Mouse (Mus musculus): Measurements from ENCODE around the gene Lipc. TPM values are rescaled to one million over a fixed set of nuclear protein-coding genes. Genes with fewer than 3 reads are reported as not detected.
"Not testable (repeated sequence)": the region's sequence is repeated elsewhere in the genome, so short reads cannot be mapped to it uniquely, and the experiment has no call there.

Lipc gene
- polyA plus RNA-seq, 1 experiment from 2014 or later, result not detected

DNA sequence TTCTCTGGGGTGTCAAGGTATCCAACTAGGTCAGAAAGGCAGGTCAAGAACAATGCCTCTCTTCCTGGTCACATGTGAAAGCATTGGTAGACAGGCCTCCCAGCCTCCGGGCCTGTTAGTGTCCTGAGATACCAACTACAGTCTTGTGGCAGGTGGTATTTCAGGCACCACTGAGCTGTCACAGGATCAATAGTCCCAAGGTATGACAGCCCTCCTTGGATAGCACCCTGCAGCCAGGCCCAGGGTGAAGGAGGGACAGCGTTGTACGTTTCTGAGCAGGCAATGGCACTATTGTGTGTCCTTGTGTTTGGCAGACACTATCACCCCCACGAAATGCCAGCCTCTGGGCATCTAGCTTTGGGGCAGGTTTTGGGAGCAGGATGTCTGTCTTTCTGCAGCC is 77.0 kb downstream of the Lipc start:
- Histone ChIP-seq H3K4me1 (no peaks in the 10 kb centered on the region), H3K4me2 (replicated peaks) (no peak overlapping the region), H3K36me3 (no peaks in the 10 kb centered on the region), H3K27ac (no peak overlapping the region), H3K9me3 (no peaks in the 10 kb centered on the region), H3K9ac (no peak overlapping the region), H3K27me3 (replicated peaks) (no peaks in the 10 kb centered on the region), H3K4me3 (no peak overlapping the region)
- no peak for ATAC-seq (ENCODE audit: low FRiP score, low read depth)
- WGBS, result 88% methylated on average over 4 of the region's 4 CpGs

- H3K9me3 ChIP-seq, result no peaks in the 10 kb centered on the region
- WGBS, result 92% methylated on average over 8 of the region's 8 CpGs
- ATAC-seq (ENCODE audit: low FRiP score, low read depth), result no peak
- H3K4me1 ChIP-seq, result no peaks in the 10 kb centered on the region
- H3K4me3 ChIP-seq, result no peak overlapping the region
- no peak overlapping the region for H3K27ac ChIP-seq
- H3K9ac ChIP-seq, result no peak overlapping the region
- H3K4me2 ChIP-seq (replicated peaks), result no peak overlapping the region
- no peaks in the 10 kb centered on the region for H3K27me3 ChIP-seq (replicated peaks)
- no peaks in the 10 kb centered on the region for H3K36me3 ChIP-seq
Observed at GRCm38 (mm10) chr9:70872675-70873074, 79.4 kb downstream of the Lipc start.

DNA sequence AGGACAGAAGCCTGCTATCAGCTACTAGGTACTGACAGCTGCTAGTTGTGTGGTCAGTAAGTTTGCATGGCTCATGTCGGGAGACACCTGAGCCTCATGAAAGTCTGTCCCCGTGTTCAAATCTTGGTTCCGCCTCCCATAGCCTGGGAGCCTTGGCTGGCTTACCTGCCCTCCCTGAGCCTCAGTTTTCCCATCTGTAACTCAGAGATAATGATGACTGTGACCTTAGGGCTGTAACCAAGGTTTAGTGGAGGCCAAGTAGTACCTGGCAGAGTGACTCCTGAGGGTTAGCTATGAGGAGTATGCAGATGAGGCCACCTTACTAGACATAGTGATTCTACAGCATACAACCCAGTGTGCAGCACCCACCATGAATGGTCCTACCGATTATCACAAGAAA is 81.7 kb downstream of the Lipc start:
- Histone ChIP-seq H3K9ac (no peak overlapping the region), H3K27me3 (replicated peaks) (no peaks in the 10 kb centered on the region), H3K36me3 (no peaks in the 10 kb centered on the region), H3K4me3 (no peak overlapping the region), H3K4me1 (no peaks in the 10 kb centered on the region), H3K4me2 (replicated peaks) (no peak overlapping the region), H3K27ac (no peak overlapping the region), H3K9me3 (no peaks in the 10 kb centered on the region)
- 90% methylated on average over 4 of the region's 4 CpGs for WGBS
- ATAC-seq (ENCODE audit: low FRiP score, low read depth), result no peak

GRCm38 (mm10) chr9:70869169-70869873 is 82.7 kb downstream of the Lipc start:
- Histone ChIP-seq H3K36me3 (no peaks in the 10 kb centered on the region), H3K4me3 (no peak overlapping the region), H3K27ac (no peak overlapping the region), H3K9ac (no peak overlapping the region), H3K4me2 (replicated peaks) (no peak overlapping the region), H3K9me3 (no peaks in the 10 kb centered on the region), H3K27me3 (replicated peaks) (no peaks in the 10 kb centered on the region), H3K4me1 (no peaks in the 10 kb centered on the region; the same call in 1 of the 2 replicates)
- WGBS, result 80% methylated on average over 5 of the region's 5 CpGs
- ATAC-seq (ENCODE audit: low FRiP score, low read depth), result no peak

DNA sequence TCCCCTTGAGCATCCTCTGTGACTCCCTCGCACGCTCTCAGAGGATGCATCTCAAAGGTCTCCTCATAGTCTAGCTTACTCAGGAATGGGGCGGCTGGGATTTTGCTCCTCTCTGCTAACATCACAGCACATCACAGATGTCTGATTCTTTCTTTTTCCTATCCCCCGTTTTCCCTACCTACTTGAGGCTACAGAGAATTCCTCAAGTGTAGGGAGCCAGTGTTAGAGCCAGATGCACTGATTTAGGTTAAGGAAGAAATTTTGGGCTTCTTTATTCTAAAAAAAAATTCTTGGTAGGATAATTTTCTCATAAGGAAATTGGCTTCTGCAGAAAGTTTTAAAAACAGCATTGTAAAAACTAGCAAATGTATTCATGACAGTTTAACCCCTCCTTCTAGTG is 84.6 kb downstream of the Lipc start:
- no peaks in the 10 kb centered on the region for H3K27me3 ChIP-seq (replicated peaks)
- no peak overlapping the region for H3K9ac ChIP-seq
- no peak overlapping the region for H3K27ac ChIP-seq
- no peak overlapping the region for H3K4me2 ChIP-seq (replicated peaks)
- H3K4me1 ChIP-seq, result peaks cover 14% of the 10 kb centered on the region
- WGBS, result 91% methylated on average over 4 of the region's 4 CpGs
- no peaks in the 10 kb centered on the region for H3K9me3 ChIP-seq
- no peak for ATAC-seq (ENCODE audit: low FRiP score, low read depth)
- H3K4me3 ChIP-seq, result no peak overlapping the region
- no peaks in the 10 kb centered on the region for H3K36me3 ChIP-seq

- 0 out of 2 replicates have a peak, but pooled peaks have one; percentile 37 for ATAC-seq (ENCODE audit: low FRiP score, low read depth)
- H3K4me2 ChIP-seq (replicated peaks), result no peak overlapping the region
- peaks cover 14% of the 10 kb centered on the region for H3K4me1 ChIP-seq
- H3K27me3 ChIP-seq (replicated peaks), result no peaks in the 10 kb centered on the region
- H3K9me3 ChIP-seq, result no peaks in the 10 kb centered on the region
- H3K36me3 ChIP-seq, result no peaks in the 10 kb centered on the region
- H3K4me3 ChIP-seq, result no peak overlapping the region
- 17% methylated on average over 8 of the region's 8 CpGs for WGBS
- H3K27ac ChIP-seq, result peak overlapping the region; percentile 1; the same call in 1 of the 2 replicates
- no peak overlapping the region for H3K9ac ChIP-seq
Observed at GRCm38 (mm10) chr9:70864039-70864438, 88.0 kb downstream of the Lipc start.

- 2% methylated on average over 8 of the region's 8 CpGs for WGBS
- Histone ChIP-seq H3K27me3 (replicated peaks) (no peaks in the 10 kb centered on the region), H3K4me2 (replicated peaks) (peak overlapping the region; percentile 20; the same call in 1 of the 2 replicates), H3K9me3 (no peaks in the 10 kb centered on the region), H3K4me3 (no peak overlapping the region), H3K9ac (no peak overlapping the region), H3K36me3 (no peaks in the 10 kb centered on the region), H3K27ac (no peak overlapping the region), H3K4me1 (peaks cover 14% of the 10 kb centered on the region)
- ATAC-seq (ENCODE audit: low FRiP score, low read depth), result peak; percentile 53; the same call in 1 of the 2 replicates
Observed at GRCm38 (mm10) chr9:70863299-70863698, 88.7 kb downstream of the Lipc start.

GRCm38 (mm10) chr9:70859233-70859632 is 92.8 kb downstream of the Lipc start:
- 55% methylated on average over 5 of the region's 5 CpGs for WGBS
- Histone ChIP-seq H3K9me3 (no peaks in the 10 kb centered on the region), H3K36me3 (no peaks in the 10 kb centered on the region), H3K4me3 (no peak overlapping the region), H3K9ac (no peak overlapping the region), H3K27ac (no peak overlapping the region), H3K4me2 (replicated peaks) (no peak overlapping the region), H3K4me1 (peaks cover 14% of the 10 kb centered on the region), H3K27me3 (replicated peaks) (no peaks in the 10 kb centered on the region)
- ATAC-seq (ENCODE audit: low FRiP score, low read depth), result no peak

GRCm38 (mm10) chr9:70855868-70856267 is 96.2 kb downstream of the Lipc start:
- Histone ChIP-seq H3K4me2 (replicated peaks) (no peak overlapping the region), H3K9me3 (no peaks in the 10 kb centered on the region), H3K27ac (no peak overlapping the region), H3K27me3 (replicated peaks) (no peaks in the 10 kb centered on the region), H3K9ac (no peak overlapping the region), H3K4me3 (no peak overlapping the region), H3K36me3 (no peaks in the 10 kb centered on the region), H3K4me1 (no peaks in the 10 kb centered on the region)
- WGBS, result 85% methylated on average over 6 of the region's 6 CpGs
- ATAC-seq (ENCODE audit: low FRiP score, low read depth), result no peak

DNA sequence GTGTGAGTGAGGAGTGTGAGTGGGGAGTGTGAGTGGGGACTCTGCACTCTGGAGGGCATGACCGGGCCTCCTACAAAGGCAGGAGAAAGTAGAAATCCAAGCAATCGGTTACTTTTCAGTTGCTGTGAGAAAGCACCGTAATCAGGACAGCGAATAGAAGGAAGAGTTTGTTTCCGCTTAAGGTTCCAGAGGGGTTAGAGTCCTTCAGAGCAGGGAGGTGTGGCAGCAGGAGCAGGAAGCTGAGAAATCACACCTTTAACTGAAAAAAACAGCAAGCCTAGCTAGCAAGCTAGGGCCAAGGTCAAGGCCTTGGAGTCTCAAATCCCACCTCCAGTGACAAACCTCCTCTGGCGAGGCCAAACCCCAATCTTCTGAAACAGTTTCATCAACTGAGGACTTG is 97.1 kb downstream of the Lipc start:
- Histone ChIP-seq H3K9me3 (no peaks in the 10 kb centered on the region), H3K36me3 (no peaks in the 10 kb centered on the region), H3K4me2 (replicated peaks) (no peak overlapping the region), H3K27me3 (replicated peaks) (no peaks in the 10 kb centered on the region), H3K4me3 (no peak overlapping the region), H3K4me1 (no peaks in the 10 kb centered on the region), H3K27ac (no peak overlapping the region), H3K9ac (no peak overlapping the region)
- WGBS, result 81% methylated on average over 6 of the region's 6 CpGs
- ATAC-seq (ENCODE audit: low FRiP score, low read depth), result no peak

- ATAC-seq (ENCODE audit: low FRiP score, low read depth); H3K27ac ChIP-seq; H3K4me2 ChIP-seq (replicated peaks); H3K27me3 ChIP-seq (replicated peaks); H3K36me3 ChIP-seq; H3K9ac ChIP-seq; H3K9me3 ChIP-seq; H3K4me1 ChIP-seq; H3K4me3 ChIP-seq: not testable (repeated sequence)
- WGBS, result 86% methylated on average over 15 of the region's 15 CpGs
Observed at GRCm38 (mm10) chr9:70853081-70853480, 98.9 kb downstream of the Lipc start.

GRCm38 (mm10) chr9:70851533-70851932 is 100.5 kb downstream of the Lipc start:
- Histone ChIP-seq H3K27ac (no peak overlapping the region), H3K4me3 (no peak overlapping the region), H3K9me3 (no peaks in the 10 kb centered on the region), H3K36me3 (no peaks in the 10 kb centered on the region), H3K27me3 (replicated peaks) (no peaks in the 10 kb centered on the region), H3K9ac (no peak overlapping the region), H3K4me2 (replicated peaks) (no peak overlapping the region), H3K4me1 (no peaks in the 10 kb centered on the region)
- no peak for ATAC-seq (ENCODE audit: low FRiP score, low read depth)
- 71% methylated on average over 3 of the region's 3 CpGs for WGBS

GRCm38 (mm10) chr9:70848135-70848770 is 103.8 kb downstream of the Lipc start:
- no peak overlapping the region for H3K4me2 ChIP-seq (replicated peaks)
- H3K4me3 ChIP-seq, result no peak overlapping the region
- no peaks in the 10 kb centered on the region for H3K27me3 ChIP-seq (replicated peaks)
- no peak overlapping the region for H3K27ac ChIP-seq
- H3K36me3 ChIP-seq, result no peaks in the 10 kb centered on the region
- no peaks in the 10 kb centered on the region for H3K4me1 ChIP-seq
- ATAC-seq (ENCODE audit: low FRiP score, low read depth), result no peak
- 69% methylated on average over 10 of the region's 10 CpGs for WGBS
- H3K9ac ChIP-seq, result no peak overlapping the region
- no peaks in the 10 kb centered on the region for H3K9me3 ChIP-seq

Measured in neural tube, embryonic 12.5 days (tissue).